Mouse (Mus musculus): Measurements from ENCODE around the gene Lmtk2.

Lmtk2 gene

DNA sequence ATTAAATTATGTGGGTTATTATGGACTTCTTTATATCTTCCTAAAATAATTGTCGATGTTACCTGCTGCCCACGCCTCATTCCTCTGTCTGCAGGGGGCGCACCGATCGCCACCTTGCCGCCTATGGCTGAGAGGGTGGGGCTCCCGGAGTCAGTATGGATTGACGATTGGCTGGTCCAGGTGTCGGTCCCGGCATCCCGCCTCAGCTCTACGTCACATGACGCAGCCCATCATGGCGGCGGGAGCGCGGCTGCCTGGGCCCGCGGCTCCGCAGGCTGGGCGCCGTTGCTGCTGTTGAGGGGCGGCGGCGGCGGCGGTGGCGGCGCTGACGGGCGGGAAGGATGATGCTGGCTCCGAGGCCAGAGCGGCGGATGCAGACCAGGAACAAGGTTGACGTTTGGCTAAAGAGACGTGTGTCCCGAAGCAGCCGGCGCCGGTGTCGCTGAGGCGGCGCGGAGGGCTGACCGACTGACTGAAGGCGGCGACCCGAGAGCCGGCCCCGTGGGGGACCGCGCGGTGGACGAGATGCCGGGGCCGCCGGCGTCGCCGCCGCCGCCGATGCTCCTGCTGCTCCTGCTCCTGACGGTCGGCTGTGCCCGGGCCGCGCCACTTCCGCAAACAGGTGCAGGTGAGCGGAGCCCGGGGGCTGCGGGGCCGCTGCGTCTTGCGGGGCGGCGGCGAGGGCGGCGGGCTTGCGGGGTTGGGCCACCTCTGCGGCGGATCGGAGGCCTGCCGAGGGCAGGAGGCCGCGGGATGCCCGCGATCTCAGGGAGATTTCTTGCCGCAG is at the start of gene Lmtk2:
Gene Lmtk2 (plus strand): TSS at position 288 of the 787 bp plus-strand sequence.
- CTCF ChIA-PET, result interaction anchor here (1.1 kb wide), 1 partner anchor 53 kb away, joined by 4 read pairs; no protein-coding TSS in a partner anchor

GRCm38 (mm10) chr5:144051268-144051667 is 49.0 kb upstream of the Lmtk2 start:
- CTCF ChIA-PET, result no interaction called here

DNA sequence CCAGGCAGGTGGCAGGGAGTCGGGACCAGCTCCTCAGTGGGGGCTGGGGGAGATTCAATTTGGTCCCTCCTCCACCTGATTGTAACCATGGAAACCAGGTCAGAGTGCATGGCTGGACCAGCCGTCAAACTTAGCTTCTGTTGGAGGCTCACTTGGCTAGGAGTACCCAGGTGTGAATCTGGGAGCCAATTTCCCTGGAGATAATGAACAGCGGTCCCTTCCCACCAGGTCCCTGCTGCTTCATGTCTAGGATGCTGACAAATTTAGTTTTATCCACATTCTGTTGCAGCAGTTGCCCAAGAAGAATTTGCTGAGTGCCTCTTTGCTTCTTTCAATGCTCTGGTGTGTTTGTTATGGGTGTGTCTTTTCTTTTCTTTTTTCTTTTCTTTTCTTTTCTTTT is 46.8 kb upstream of the Lmtk2 start:
- CTCF ChIA-PET, result no interaction called here

GRCm38 (mm10) chr5:144054340-144054739 is 45.9 kb upstream of the Lmtk2 start:
- CTCF ChIA-PET, result no interaction called here

GRCm38 (mm10) chr5:144064093-144064492 is 36.1 kb upstream of the Lmtk2 start:
- CTCF ChIA-PET, result interaction anchor here (0.6 kb wide), 1 partner anchor 23 kb away, joined by 3 read pairs; no protein-coding TSS in a partner anchor

DNA sequence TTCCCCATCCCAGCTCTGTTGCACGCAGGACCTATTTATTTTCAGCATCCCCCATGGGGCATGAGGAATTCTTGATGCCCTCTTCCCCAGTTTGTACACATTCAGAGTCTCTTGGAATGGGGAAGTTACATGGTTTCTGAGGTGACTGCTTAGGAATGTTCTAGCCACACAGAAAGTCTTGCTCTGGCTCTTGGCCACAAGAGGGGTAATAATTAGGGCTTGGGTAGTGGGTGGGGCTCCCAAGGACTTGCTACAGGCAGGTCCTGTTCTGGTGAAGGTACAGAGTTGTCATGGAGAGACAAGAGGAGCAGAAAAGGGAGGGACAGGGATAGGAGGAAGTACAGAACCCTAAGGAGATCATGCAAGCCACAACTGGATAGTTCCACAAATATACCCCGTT is 34.2 kb upstream of the Lmtk2 start:
- CTCF ChIA-PET, result no interaction called here

DNA sequence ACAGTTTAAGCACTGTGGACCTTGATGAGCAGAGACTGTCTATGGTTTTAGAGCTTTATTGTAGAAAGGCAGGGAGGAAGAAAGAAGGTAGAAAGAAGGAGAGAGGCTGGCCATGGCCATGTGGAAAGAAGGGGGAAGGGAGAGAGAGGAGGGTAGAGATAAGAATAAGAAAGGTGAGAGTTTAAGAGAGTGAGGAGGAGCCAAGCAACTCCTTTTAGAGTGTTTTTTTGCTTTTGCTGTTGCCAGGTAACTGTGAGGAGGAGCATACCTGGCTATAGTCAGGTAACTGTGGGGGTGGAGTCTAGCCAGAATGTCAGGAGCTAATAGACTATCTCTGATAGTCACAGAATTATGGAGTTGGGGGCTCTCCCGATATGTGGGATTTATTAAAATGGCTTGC is 30.2 kb upstream of the Lmtk2 start:
- CTCF ChIA-PET, result no interaction called here

DNA sequence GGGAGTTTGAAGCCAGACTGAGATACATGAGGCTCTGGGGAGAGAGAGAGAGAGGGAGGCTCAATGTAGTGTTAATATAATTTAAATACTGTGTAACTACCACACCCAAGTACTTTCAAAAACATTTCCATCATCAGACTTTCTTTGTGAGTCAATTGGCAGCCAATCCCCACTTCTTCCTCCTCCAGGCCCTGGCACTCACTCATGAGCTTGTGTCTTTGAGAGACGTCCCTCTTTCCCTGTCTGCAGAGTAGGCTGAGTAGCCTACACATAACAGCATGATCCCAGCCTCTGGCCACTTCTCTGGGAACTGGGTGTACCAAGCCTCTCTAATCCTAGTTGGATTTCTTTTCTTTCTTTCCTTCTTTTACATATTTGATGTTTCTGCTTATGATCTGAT is 29.0 kb upstream of the Lmtk2 start:
- CTCF ChIA-PET, result no interaction called here

DNA sequence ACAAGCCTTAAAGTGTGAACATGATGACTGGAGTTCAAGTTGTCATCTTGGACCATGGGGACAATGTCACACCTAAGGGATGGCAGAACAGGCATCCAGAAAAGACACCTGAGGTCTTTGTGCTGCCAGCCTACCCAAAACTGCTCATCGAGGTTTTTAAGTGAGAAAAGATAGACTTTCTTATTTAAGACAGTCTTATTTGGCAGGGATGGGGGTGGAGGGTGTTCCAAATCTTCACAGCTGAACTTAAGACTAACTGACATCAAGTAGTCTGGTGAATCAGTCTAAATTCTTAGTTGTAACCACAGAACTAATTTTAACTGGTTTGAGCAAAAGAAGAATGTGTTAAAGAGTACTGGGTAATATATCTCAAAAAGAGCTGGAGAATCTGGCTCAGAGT is 22.7 kb upstream of the Lmtk2 start:
- CTCF ChIA-PET, result no interaction called here

DNA sequence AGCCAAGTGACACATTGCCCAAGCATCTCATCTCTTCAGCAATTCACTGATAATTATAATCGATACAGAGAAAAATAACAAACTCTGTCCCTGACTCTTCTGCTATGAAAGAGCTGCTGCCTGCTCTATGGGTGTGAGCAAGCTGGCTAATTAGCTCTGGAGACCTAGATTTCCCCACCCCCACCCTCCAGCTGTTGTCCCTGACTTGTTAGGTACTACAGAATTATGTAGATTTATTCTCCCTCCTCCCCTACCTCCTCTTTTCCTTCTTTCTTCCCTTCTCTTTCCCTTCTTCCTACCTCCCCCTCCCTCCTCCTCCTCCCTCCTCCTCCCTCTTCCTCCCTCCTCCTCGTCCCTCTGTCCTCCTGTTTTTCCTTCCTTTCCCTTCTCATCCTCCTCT is 19.4 kb upstream of the Lmtk2 start:
- CTCF ChIA-PET, result no interaction called here

DNA sequence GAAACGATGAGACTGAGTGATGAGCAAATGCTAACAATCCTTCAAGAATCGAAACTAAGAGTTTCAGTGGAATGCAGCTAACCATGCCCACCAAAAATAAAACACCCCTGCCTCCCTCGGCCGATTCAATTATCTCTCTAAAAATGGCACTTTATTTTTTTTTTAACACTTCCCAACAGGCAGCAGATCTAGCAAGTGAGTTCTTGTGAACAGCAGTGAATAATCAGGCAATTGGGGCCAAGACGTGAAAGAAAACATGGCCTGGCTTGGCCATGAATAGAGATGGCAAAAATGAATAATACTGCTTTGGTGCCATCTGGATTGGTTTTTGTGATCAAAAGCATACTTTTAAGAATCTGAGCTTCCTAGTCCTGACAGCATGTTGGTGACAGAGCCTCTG is 18.2 kb upstream of the Lmtk2 start:
- CTCF ChIA-PET, result no interaction called here

DNA sequence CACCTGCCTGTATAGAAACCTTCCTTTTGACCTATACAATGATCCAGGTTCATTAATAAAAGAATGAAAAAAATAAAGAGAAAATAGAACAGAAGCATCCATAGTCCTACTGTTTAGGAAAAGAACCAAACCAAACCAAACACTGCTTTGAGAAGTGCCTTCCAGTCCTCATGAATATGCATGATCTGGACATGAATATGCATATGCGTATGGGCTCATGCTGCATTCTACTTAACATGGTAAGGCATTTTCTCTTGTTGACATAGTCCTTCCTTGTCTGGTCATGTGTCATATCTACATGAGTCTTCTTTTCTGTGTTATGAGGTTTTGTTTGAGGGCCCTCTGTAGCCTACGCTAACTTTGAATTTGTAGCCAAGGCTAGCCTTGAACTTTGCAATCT is 16.7 kb upstream of the Lmtk2 start:
- CTCF ChIA-PET, result no interaction called here

- CTCF ChIA-PET, result no interaction called here
These were observed 16.0 kb upstream of the Lmtk2 start for GRCm38 (mm10) chr5:144084271-144084670.

- CTCF ChIA-PET, result no interaction called here
These were observed 14.5 kb upstream of the Lmtk2 start for GRCm38 (mm10) chr5:144085696-144086095.

DNA sequence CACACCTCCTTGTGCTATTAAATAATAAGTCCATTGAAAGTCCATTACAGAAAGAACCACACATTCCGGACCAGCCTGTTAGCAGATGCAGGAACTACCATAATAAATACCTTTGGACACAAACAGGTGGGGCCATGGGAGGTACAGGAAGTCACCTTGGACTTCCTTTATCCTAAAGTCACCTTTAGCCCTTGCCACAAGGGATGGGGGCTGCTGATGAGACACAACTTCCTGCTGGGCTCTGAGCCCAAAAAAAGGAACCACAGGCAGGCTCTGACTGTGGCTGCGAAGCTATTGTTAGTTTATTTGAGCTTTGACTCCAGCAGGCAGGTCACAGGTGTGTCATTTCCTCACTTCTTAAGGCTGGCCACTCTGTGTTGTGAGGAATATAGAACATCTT is 13.7 kb upstream of the Lmtk2 start:
- CTCF ChIA-PET, result no interaction called here

DNA sequence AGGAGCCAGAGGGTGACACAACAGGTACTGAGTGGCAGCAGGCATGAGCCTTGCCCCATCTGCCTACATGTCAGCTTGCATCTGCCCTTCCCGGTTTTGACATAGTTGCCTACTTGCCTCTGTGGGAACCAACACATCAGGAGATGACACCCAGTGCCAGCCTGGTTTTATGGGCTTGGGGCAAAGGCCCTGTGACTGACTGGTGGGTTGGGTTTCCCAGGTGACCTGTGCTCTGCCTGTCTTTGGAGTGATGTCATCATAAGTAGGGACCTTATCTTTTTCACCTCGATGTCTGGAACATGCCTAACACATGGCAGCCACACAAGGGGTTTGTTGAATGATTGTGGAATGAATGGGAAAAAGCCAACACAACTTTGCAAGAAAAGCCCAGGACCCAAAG is 11.9 kb upstream of the Lmtk2 start:
- CTCF ChIA-PET, result interaction anchor here (0.5 kb wide), 1 partner anchor 25 kb away, joined by 4 read pairs; no protein-coding TSS in a partner anchor

DNA sequence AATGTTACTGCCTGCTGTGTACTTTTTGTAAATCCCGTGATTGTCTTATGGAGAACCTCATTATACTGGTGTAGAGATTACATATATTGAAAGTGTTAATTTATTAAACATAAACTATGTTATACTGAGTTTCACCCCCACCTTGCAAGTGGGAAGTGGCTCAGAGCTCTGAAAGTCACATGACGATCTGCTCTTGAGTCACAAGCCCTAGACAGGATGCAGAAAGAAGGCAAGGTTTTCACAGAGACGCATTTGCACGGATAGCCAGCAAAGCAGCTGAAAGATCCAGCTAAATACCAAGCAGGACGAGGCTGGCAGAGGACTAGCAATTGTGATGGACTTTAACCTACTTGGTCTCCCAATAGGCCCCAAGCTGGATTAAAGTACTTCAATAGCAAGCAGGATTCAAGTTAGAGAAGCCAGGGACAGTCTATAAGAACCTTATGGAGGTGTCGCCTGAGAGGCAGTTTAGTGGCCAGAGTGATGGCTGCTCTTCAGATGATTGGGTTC is 4.7 kb upstream of the Lmtk2 start:
- CTCF ChIA-PET, result no interaction called here

- CTCF ChIA-PET, result no interaction called here
These were observed 2.2 kb upstream of the Lmtk2 start for GRCm38 (mm10) chr5:144097902-144098639.

DNA sequence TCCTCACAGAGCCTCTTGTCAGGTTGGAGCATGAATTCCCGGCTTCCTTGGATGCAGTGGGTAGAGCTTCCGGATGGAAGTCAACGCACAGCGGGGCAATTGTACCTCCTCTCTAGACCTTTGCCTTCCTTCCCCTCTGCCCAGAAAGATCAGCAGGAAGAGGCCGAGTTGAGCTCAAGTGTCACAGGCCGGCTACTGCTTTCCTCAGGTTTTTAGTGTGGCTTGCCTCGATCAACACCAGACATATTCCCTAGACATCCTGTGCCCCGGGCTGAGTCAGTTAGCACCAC is 1.7 kb upstream of the Lmtk2 start:
- CTCF ChIA-PET, result no interaction called here

DNA sequence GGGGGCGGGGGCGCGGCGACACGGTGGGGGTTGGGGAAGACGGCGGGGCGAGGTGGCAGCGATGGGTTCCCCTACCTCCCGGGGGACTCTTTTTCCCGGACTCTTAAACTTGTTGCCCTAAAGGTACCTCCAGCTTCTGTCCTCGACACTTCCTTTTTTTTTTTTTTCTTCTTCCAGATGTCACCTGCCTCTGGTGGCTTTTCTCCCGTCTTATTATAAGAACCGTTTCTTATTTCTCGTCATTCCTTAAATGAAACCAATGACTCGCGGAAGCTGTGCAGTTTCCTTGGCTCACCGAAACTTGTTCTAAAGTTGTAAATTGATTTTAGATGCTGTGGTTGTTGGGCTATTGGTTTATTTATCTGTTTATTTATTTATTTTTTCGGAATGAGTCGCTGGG is 712 bp downstream of the Lmtk2 start:
- CTCF ChIA-PET, result interaction anchor here (0.7 kb wide), 2 partner anchors 58 to 638 kb away, joined by 3 to 5 read pairs; no protein-coding TSS in a partner anchor

DNA sequence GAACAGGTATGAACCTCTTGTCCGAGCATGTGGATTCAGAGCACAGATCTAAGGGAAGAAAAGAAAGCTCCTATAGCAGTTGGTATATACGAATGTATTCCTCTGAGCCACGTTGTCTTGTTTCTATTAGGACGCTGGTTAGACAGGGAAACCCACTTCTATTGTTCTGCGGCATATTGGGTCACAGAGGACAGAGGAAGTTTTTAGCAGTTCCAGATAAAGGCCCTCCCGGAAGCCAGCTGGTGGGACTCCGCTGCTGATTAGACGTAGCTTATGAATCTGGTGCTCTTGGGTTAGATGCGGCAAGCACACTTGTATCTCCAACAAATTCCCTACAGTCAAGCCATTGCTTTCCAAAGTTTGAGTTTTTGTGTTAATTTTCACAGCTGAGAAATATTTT is 4.8 kb downstream of the Lmtk2 start:
- CTCF ChIA-PET, result interaction anchor here (0.5 to 0.8 kb wide), 2 partner anchors 41 to 1490 kb away, joined by 6 read pairs; no protein-coding TSS in a partner anchor

- CTCF ChIA-PET, result interaction anchor here (0.8 kb wide), 1 partner anchor 40 kb away, joined by 6 read pairs; no protein-coding TSS in a partner anchor
These were observed 5.4 kb downstream of the Lmtk2 start for GRCm38 (mm10) chr5:144105471-144106129.

DNA sequence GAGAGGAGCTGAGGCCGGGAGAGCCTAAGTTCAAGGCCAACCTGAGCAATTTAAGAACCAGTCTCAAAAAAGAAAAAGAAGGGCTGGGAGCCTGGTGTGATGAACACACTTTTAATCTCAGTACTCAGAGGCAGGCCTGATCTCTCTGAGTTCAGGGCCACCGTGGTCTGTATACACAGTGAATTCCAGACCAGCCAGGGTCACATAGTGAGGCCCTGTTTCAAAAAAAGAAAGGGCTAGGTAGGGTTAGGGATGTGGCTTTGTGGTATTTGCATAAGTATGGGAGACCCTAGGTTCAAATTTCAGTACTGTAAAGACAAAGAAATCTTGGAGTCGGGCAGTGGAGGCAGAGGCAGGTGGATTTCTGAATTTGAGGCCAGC is 5.9 kb downstream of the Lmtk2 start:
- CTCF ChIA-PET, result interaction anchor here (0.8 kb wide), 1 partner anchor 39 kb away, joined by 6 read pairs; no protein-coding TSS in a partner anchor
